Mouse (Mus musculus): Measurements from ENCODE around the gene Srrt.

Gene Srrt

GRCm38 (mm10) chr5:137338256-137338655 lies 30.8 kb upstream of the Srrt start:
- DNase-seq (ENCODE audit: low read depth, low spot score) = peak; percentile 96

GRCm38 (mm10) chr5:137337190-137337589 lies 29.7 kb upstream of the Srrt start:
- DNase-seq (ENCODE audit: low read depth, low spot score) = peak; percentile 97

- no peak for DNase-seq (ENCODE audit: low read depth, low spot score)
Measured at GRCm38 (mm10) chr5:137335066-137335465, 27.6 kb upstream of the Srrt start.

GRCm38 (mm10) chr5:137334317-137334716 lies 26.8 kb upstream of the Srrt start:
- no peak for DNase-seq (ENCODE audit: low read depth, low spot score)

- peak; percentile 97 for DNase-seq (ENCODE audit: low read depth, low spot score)
Measured at GRCm38 (mm10) chr5:137333512-137334174, 26.2 kb upstream of the Srrt start, which contains the start of gene Slc12a9. Gene Slc12a9, minus strand, starts transcription at chr5:137333597.

- DNase-seq (ENCODE audit: low read depth, low spot score) = no peak
Measured at GRCm38 (mm10) chr5:137332857-137333511, 25.5 kb upstream of the Srrt start.

- DNase-seq (ENCODE audit: low read depth, low spot score) = no peak
Measured at GRCm38 (mm10) chr5:137330910-137331309, 23.4 kb upstream of the Srrt start.

GRCm38 (mm10) chr5:137320996-137321395 lies 13.5 kb upstream of the Srrt start:
- no peak for DNase-seq (ENCODE audit: low read depth, low spot score)

GRCm38 (mm10) chr5:137318570-137318969 lies 11.1 kb upstream of the Srrt start:
- DNase-seq (ENCODE audit: low read depth, low spot score) = no peak

- DNase-seq (ENCODE audit: low read depth, low spot score) = no peak
Measured at GRCm38 (mm10) chr5:137317361-137317760, 9.9 kb upstream of the Srrt start.

- DNase-seq (ENCODE audit: low read depth, low spot score) = peak; percentile 75
Measured at GRCm38 (mm10) chr5:137315084-137315903, 7.8 kb upstream of the Srrt start.

- peak; percentile 89 for DNase-seq (ENCODE audit: low read depth, low spot score)
Measured at GRCm38 (mm10) chr5:137314193-137315083, 7.0 kb upstream of the Srrt start, which contains the start of gene Trip6. Gene Trip6, minus strand, starts transcription at chr5:137314404.

- no peak for DNase-seq (ENCODE audit: low read depth, low spot score)
Measured at GRCm38 (mm10) chr5:137313466-137314192, 6.2 kb upstream of the Srrt start.

- peak; percentile 71 for DNase-seq (ENCODE audit: low read depth, low spot score)
Measured at GRCm38 (mm10) chr5:137308356-137308755, 882 bp upstream of the Srrt start.

GRCm38 (mm10) chr5:137306439-137307005 lies 952 bp downstream of the Srrt start:
- DNase-seq (ENCODE audit: low read depth, low spot score) = no peak

- peak; percentile 67 for DNase-seq (ENCODE audit: low read depth, low spot score)
Measured at GRCm38 (mm10) chr5:137305822-137306221, 1.7 kb downstream of the Srrt start.

GRCm38 (mm10) chr5:137304816-137305215 lies 2.7 kb downstream of the Srrt start:
- no peak for DNase-seq (ENCODE audit: low read depth, low spot score)

- DNase-seq (ENCODE audit: low read depth, low spot score) = no peak
Measured at GRCm38 (mm10) chr5:137304165-137304564, 3.3 kb downstream of the Srrt start.

GRCm38 (mm10) chr5:137303609-137304008 lies 3.9 kb downstream of the Srrt start:
- no peak for DNase-seq (ENCODE audit: low read depth, low spot score)

GRCm38 (mm10) chr5:137301253-137301652 lies 6.2 kb downstream of the Srrt start:
- DNase-seq (ENCODE audit: low read depth, low spot score) = no peak
